9 mouse cellular contexts compared by ENCODE assay signal in the genomic region with DNA sequence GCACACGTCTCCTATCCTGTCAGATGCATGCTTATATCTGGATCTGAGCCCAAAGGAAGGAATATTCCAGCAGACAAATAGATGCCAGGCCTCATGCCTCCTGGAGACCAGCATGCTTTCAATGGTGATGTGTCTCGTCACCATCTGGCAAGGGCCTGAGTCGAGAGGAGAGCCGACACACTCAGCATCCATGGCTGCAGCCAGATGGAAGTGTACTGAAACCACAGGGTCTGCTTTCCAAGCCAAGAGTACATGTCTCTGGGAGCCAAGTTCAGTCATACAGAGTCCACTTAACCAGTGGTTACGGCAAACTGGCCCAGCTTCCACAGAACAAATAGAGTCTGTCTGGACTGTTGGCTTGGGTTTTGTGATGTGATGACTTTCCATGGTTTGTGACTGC.
DNase-seq lines count a peak whose midpoint lies in the region; ATAC-seq and TF ChIP-seq lines count a peak whose summit lies in the region.
"Had no signal": no experiment of that assay in that cellular context is flagged by ENCODE, and none has a peak within 500 bp of the region (broad histone marks: within the 10 kb centered on the region; RNA-seq: fewer than 3 reads in every experiment).

No protein-coding gene starts in this region.

- TF ChIP-seq CTCF in gastrocnemius, adult 2 months (IDR thresholded peaks at IDR 0.05): no peak

- H3K9ac ChIP-seq in hindbrain, embryonic 14.5 days: no peak overlapping the region
- no peak overlapping the region for H3K9ac ChIP-seq in midbrain, embryonic 16.5 days (ENCODE audit: low read depth, low read length)
- H3K9ac ChIP-seq: neural tube, embryonic 13.5 days had no signal

- WGBS in hindbrain, embryonic 14.5 days: 71% methylated on average over 5 of the region's 5 CpGs
- 87% methylated on average over 5 of the region's 5 CpGs for WGBS in hindbrain, embryonic 10.5 days
- WGBS in midbrain, embryonic 16.5 days: 77% methylated on average over 5 of the region's 5 CpGs

- no peaks in the 10 kb centered on the region for H3K4me1 ChIP-seq in hindbrain, embryonic 14.5 days (replicated peaks; ENCODE audit: control insufficient read depth, insufficient read depth, low read length)
- H3K4me1 ChIP-seq in hindbrain, embryonic 10.5 days (replicated peaks): peaks cover 4% of the 10 kb centered on the region; the same call in 1 of the 2 replicates
- H3K4me1 ChIP-seq in midbrain, embryonic 16.5 days (ENCODE audit: control insufficient read depth, insufficient read depth, low read length): no peaks in the 10 kb centered on the region
- H3K4me1 ChIP-seq: neural tube, embryonic 13.5 days had no signal

- no peaks in the 10 kb centered on the region for H3K9me3 ChIP-seq in hindbrain, embryonic 14.5 days (ENCODE audit: control insufficient read depth, low read length)
- H3K9me3 ChIP-seq in hindbrain, embryonic 10.5 days: no peaks in the 10 kb centered on the region
- H3K9me3 ChIP-seq in midbrain, embryonic 16.5 days (replicated peaks; ENCODE audit: control insufficient read depth, low read length, poor library complexity, severe bottlenecking): no peaks in the 10 kb centered on the region
- H3K9me3 ChIP-seq: neural tube, embryonic 13.5 days had no signal

- intact Hi-C loops in gastrocnemius, adult 2 months (cut with DNase I): no loop called here

- H3K4me3 ChIP-seq in hindbrain, embryonic 14.5 days (replicated peaks; ENCODE audit: low read length): no peak overlapping the region
- no peak overlapping the region for H3K4me3 ChIP-seq in hindbrain, embryonic 10.5 days
- no peak overlapping the region for H3K4me3 ChIP-seq in gastrocnemius, adult 2 months
- no peak overlapping the region for H3K4me3 ChIP-seq in midbrain, embryonic 16.5 days (ENCODE audit: low read depth, low read length)
- H3K4me3 ChIP-seq: neural tube, embryonic 13.5 days had no signal

- H3K27ac ChIP-seq in hindbrain, embryonic 14.5 days: no peak overlapping the region
- H3K27ac ChIP-seq in hindbrain, embryonic 10.5 days: no peak overlapping the region
- H3K27ac ChIP-seq in gastrocnemius, adult 2 months: no peak overlapping the region
- no peak overlapping the region for H3K27ac ChIP-seq in midbrain, embryonic 16.5 days (ENCODE audit: low read length)
- H3K27ac ChIP-seq: neural tube, embryonic 13.5 days had no signal

- H3K27me3 ChIP-seq in hindbrain, embryonic 14.5 days (ENCODE audit: control insufficient read depth, insufficient read depth, low read length): no peaks in the 10 kb centered on the region
- H3K27me3 ChIP-seq in hindbrain, embryonic 10.5 days (ENCODE audit: insufficient read depth, poor library complexity, severe bottlenecking): no peaks in the 10 kb centered on the region
- no peaks in the 10 kb centered on the region for H3K27me3 ChIP-seq in midbrain, embryonic 16.5 days (ENCODE audit: control insufficient read depth, insufficient read depth, low read depth, low read length)
- H3K27me3 ChIP-seq: neural tube, embryonic 13.5 days had no signal

- no peaks in the 10 kb centered on the region for H3K36me3 ChIP-seq in hindbrain, embryonic 14.5 days (replicated peaks; ENCODE audit: control insufficient read depth, insufficient read depth)
- H3K36me3 ChIP-seq in hindbrain, embryonic 10.5 days: no peaks in the 10 kb centered on the region
- no peaks in the 10 kb centered on the region for H3K36me3 ChIP-seq in midbrain, embryonic 16.5 days (ENCODE audit: control insufficient read depth, insufficient read depth, low read length)
- H3K36me3 ChIP-seq: neural tube, embryonic 13.5 days had no signal

- ATAC-seq in hindbrain, embryonic 14.5 days (ENCODE audit: low FRiP score): peak; percentile 37; the same call in 1 of the 2 replicates
- no peak; the same call in 1 of the 2 replicates for ATAC-seq in midbrain, embryonic 16.5 days

- H3K4me2 ChIP-seq in hindbrain, embryonic 14.5 days (replicated peaks): no peak overlapping the region
- no peak overlapping the region for H3K4me2 ChIP-seq in midbrain, embryonic 16.5 days (ENCODE audit: low read length)
- H3K4me2 ChIP-seq: neural tube, embryonic 13.5 days had no signal

- DNase-seq in hindbrain, embryonic 14.5 days (ENCODE audit: low spot score): peak; percentile 44
- no peak for DNase-seq in hindbrain, embryonic 10.5 days (ENCODE audit: low spot score)
- peak; percentile 4 to 8 for DNase-seq in cerebellum, adult 18-20 months
- peak; percentile 57 for DNase-seq in gastrocnemius, adult 2 months
- peak; percentile 40 to 57 for DNase-seq in layer of hippocampus, postnatal 10 days (ENCODE audit: low spot score in 2 of 2)
- DNase-seq in kidney, postnatal 10 days: no peak
- DNase-seq in ovary, adult 18-20 months (ENCODE audit: low spot score): no peak

Comparison
In these comparisons a context has a peak if more than half of its experiments do, and no peak if none do; other contexts are left out.
1. DNase-seq: peak in hindbrain, embryonic 14.5 days (single experiment), cerebellum, adult 18-20 months (2 of 2), gastrocnemius, adult 2 months (single experiment) and layer of hippocampus, postnatal 10 days (2 of 2); none in hindbrain, embryonic 10.5 days (single experiment), kidney, postnatal 10 days (single experiment) and ovary, adult 18-20 months (single experiment).